Mouse (Mus musculus): ENCODE data around the gene Galt. TPM values are rescaled to one million over a fixed set of nuclear protein-coding genes. Genes with fewer than 3 reads are reported as not detected.

The Galt gene
- 40.8 and 47.6 TPM in 2 replicates for total RNA-seq (2021)
- long read RNA-seq, transcript Galt-201 (11 exons, 1,595 nt) = major isoform, 17 of 39 reads
- long read RNA-seq, partial matches to known transcripts = 17 of 39 reads
- long read RNA-seq, other reads (novel, unspliced or antisense) = 5 of 39 reads

DNA sequence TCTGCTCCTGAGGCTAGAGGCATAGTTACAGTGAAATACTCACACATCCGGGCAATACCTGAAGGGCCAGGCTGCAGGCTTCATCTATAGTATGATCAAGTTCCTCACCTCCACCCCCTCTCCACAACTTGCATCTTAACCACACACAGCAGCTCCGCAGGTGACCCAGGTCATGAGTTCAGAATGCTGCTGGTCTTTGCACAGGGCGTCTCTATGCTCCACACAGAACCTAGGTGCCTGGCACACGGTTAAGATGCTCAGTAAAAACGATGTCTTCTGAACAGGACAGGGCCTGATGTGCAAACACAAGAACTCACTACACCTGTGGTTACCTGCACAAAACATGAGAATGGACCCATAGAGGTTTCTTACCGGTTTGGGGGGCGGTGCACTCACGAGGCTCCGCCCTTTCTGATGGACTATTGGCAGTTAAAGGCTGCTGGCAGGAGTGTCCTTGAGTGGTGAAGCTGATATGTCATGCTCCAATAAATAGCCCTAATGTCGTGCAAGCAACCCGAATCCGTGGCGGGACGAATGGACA, at the start of gene Galt:
Galt (plus strand) TSS at position 432 of the 541 bp plus-strand sequence.
- DNase-seq = no peak

DNA sequence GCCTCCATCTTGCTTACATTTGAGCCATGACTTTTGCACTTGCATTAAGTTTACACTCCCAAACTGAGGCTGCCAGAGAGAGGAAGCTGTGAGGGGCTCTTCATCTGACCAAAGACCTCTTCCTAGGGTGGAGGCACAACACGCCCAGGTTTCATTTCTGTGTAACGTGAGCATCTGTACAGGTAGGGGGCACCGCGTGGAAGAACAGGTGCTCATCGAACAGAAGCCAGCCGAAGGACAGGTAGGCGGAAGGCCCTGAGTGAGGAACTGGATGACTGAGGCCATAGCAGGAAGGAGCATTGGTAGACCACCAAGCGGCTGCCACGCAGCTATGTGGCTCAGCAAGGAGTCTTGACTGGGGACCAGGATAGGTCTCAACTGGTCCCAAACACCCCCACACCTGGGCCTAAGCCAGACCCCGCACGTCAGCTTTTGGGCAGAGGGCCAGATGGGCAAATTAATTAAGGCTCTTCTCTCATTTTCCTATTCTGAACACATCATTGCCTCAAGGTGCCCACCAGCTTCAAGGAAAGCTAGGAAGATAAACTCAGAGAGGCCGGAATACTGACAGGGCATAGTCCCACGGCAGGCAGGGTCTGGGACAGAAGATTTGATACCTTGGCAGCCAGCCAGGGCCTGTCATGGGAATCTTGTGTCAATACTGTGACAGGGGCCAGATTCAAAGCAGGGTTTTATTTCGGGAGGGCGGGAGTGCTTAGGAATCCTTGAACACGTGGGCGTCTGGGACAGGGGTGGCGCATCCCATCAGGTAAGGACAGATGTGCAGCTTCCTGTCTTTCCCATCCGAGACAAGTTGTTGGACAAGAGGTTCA, 48.9 kb upstream of the Galt start:
- no peak for DNase-seq

GRCm38 (mm10) chr4:41707011-41707535, 48.0 kb upstream of the Galt start:
- DNase-seq = peak; percentile 58

GRCm38 (mm10) chr4:41708192-41708745, 46.8 kb upstream of the Galt start:
- DNase-seq = no peak

DNA sequence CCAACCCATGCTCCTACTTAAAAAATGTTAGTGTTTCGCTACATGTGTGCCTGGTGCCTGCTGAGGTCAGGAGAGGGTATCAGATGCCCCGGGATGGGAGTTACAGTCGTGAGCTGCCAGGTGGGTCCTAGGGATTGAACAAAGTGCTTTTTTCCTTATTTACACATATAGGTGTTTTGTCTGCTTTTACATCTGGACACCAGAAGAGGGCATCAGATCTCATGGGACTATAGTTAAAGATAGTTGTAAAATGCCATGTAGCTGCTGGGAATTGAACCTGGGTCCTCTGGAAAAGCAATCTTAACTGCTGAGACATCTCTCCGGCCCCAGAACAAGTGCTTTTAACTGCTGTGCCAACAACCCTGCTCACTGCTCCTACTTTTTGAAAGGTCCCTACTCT, 44.8 kb upstream of the Galt start:
- DNase-seq = no peak

DNA sequence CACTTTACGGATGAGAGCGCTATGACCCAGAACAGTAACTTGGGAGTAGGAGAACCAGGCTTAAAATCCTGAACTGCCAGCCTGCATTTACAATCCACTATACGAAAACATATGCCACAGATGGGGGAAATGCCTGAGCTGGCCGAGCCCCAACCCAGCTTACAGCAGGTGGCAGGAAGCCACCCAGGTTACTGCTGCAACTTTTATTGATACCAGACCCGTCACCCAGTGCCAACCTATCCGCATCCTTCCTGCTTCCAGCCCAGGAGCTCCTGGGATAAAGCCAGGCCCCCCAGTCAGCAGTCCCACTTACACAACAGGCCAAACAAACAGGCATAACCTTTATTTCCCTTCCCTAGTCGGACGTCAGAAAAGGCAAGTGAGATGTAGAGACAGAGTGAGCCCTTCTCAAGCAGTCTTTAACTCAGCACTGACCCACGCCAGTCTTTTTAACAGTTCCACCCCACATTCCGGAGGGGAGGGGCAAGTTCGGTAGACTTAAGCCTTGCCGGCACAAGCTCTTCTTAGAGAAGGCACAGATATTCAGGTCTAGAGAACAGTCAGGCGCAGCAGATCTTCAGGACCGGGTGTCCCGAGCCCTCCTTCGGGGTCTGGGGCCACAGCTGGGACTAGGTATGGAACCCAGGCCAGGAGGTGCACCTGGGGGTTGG, 43.2 kb upstream of the Galt start:
- no peak for DNase-seq

DNA sequence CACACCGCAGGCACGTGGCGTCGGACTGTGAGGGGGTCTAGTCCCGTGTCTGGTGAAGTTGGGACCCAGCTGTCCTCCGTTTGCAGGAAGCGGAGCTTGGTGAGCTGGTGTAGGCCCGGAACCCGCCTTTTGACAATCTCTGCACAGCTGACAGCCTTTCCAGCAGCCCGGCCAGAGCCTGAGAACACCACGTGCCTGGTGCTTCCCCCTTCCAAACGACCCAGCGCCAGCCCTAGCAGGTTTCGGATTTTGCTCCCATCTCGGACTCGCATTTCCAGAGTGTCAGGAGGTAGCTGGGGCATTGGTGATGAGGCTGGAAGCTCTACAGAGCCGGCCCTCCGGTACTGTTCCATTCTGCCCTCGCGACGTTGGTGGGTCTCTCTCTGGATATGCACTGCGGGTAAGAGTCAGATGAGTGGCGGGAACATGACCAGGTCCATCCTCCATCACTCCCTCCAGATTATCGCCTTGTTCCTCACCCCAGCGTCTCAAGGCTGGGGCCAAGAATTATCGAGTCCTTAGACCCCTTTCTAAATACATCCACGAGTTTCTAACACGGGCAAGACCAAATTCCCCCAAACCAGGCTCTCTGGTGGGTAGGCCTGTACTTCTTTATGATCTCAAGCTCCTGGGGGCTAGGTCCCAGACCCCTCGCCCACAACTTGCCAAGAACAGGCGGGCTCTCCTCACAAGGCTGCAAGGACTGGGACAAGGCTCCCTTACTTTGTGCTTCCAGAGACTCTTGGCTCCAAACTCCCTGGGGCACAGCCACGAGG, 42.4 kb upstream of the Galt start:
- no peak for DNase-seq

DNA sequence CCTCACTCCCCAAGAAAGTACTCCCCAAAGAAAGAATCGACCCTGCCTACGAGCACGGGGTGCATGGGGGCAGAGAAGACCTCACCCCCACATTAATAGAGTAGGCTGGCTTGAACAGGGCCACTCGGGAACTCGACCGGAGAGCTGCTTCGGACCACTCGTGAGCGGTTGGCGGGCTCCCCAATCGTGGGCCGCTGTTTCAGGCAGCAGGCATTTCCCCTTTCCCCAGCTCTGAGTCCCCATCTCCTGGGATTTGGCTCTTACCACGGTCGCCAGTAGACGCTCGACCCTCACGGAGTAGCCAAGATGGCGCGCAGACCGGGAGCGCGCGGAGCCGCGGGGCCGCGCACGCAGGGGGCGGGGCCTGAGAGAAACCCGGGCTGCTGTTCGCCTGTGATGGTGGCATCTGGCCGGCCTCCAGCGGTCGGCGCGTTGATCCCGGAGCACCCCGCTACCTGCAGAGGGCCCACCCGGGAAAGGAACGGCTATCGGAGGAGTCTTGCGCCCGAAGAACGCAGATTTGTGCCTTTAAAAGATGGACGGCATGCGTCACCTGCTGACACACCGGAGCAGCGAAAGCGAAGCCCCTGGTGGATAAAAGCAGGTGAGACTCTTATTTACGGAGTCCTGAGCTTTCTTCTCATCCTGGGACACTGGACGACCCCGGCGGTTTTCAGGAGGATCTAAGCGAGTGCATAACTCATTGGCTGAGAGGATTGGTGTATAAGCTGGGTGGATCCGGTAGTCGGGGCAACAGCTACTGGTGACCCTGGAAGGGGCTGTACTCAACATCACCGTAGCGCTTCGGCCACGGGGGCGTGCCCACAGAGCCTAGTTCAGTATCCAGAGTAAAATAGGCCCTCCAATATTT, 41.6 kb upstream of the Galt start, which contains the start of gene Rpp25l:
Rpp25l (minus strand) TSS at position 338 of the 871 bp plus-strand sequence.
- peak; percentile 87 for DNase-seq

- peak; percentile 51 for DNase-seq
Observed at GRCm38 (mm10) chr4:41714276-41714675, 40.8 kb upstream of the Galt start.

- DNase-seq = no peak
Observed at GRCm38 (mm10) chr4:41715082-41715481, 39.9 kb upstream of the Galt start.

DNA sequence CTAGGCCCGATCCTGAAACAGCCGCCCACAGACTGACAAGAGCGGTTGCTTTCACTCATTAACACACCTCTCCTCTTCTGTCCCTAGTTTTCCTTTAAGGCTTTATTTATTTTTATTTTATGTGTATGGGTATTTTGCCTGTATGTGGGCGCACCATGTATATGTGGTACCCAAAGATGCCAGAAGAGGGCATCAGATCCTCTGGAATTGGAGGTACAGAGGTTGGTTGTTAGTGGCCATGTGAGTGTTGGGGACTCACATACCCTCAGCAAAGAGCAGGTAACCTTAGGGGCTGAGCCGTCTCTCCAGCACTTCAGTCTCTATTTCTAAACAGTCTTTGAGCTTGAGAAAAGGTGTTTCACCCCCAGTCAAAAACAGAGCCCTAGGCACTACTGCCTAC, 39.4 kb upstream of the Galt start:
- no peak for DNase-seq

- DNase-seq = no peak
Observed at GRCm38 (mm10) chr4:41716834-41717233, 38.2 kb upstream of the Galt start.

- DNase-seq = peak; percentile 81
Observed at GRCm38 (mm10) chr4:41722918-41723351, 32.1 kb upstream of the Galt start, which contains the start of gene Dctn3. Gene Dctn3, minus strand, starts transcription at chr4:41723170.

GRCm38 (mm10) chr4:41726826-41727621, 28.0 kb upstream of the Galt start:
- no peak for DNase-seq

GRCm38 (mm10) chr4:41731052-41731765, 23.8 kb upstream of the Galt start, which contains the start of gene Arid3c:
Gene Arid3c, minus strand, starts transcription at chr4:41731142.
- peak; percentile 18 for DNase-seq

DNA sequence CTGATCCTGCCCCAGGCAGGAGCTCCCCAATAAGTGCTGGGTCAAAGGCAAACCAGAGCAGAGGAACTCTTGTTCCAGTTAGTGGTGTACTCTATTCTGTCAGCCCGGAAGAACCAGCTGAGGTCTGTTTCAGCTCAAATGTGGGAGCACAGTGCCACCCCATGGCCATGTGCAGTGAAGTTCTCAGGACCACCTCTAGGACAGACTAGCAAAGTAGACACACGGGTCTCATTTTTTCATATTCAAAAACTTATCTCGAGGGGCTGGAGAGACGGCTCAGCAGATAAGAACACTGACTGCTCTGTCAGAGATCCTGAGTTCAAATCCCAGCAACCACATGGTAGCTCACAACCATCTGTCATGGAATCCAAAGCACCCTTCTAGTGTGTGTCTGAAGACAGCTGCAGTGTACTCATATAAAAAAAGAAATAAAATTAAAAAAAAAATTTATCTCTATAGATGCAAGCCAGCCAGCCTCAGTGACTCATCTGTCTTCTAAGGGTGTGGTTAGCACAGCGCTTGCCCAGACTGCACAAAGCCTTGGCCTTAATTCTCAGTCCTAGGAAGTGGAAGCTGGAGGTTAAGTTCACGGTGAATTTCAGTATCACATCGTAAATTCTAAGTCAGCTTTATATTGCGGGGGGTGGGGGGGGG, 17.3 kb upstream of the Galt start:
- peak; percentile 62 for DNase-seq

GRCm38 (mm10) chr4:41738256-41738603, 16.8 kb upstream of the Galt start:
- DNase-seq = no peak

- no peak for DNase-seq
Observed at GRCm38 (mm10) chr4:41739260-41739659, 15.8 kb upstream of the Galt start.
